Mouse (Mus musculus) stomach, embryonic 14.5 days (tissue): ENCODE data around the gene Stx11. TPM values are rescaled to one million over a fixed set of nuclear protein-coding genes. Genes with fewer than 3 reads are reported as not detected.

Experiments
- ATAC-seq: fragments of 200-750 bp; cut with Nextera tagmentation; 2 replicates; pipeline ENCODE4 v1.8.0; 2017; ENCODE audit warnings: low read depth, moderate TSS enrichment; ENCODE audit not compliant: insufficient number of reproducible peaks, insufficient read depth, low FRiP score
- H3K27ac ChIP-seq: fragments of 300-500 bp; sonication (generic); 2 replicates; pipeline ENCODE4 v1.5.1; 2014; ENCODE audit warnings: mild to moderate bottlenecking, low read length, moderate library complexity, mixed read lengths
- H3K27me3 ChIP-seq: fragments of 300-500 bp; sonication (generic); 2 replicates; pipeline ENCODE4 v1.6.1; 2014; ENCODE audit warnings: low read length, control low read depth, mixed read lengths; ENCODE audit not compliant: control insufficient read depth, insufficient read depth
- H3K36me3 ChIP-seq: fragments of 300-500 bp; sonication (generic); 2 replicates; pipeline ENCODE4 v1.6.1; 2014; ENCODE audit warnings: mild to moderate bottlenecking, control low read depth, low read length, moderate library complexity, mixed read lengths; ENCODE audit not compliant: control insufficient read depth, insufficient read depth
- H3K4me1 ChIP-seq: fragments of 300-500 bp; sonication (generic); 2 replicates; pipeline ENCODE4 v1.6.1; 2014; ENCODE audit warnings: low read length, control low read depth, mixed read lengths; ENCODE audit not compliant: control insufficient read depth, insufficient read depth
- H3K4me2 ChIP-seq: fragments of 300-500 bp; sonication (generic); replicated peaks from 2 replicates; pipeline ENCODE4 v1.6.1; 2014; ENCODE audit warnings: low read depth, low read length, control low read depth
- H3K4me3 ChIP-seq: fragments of 300-500 bp; sonication (generic); 2 replicates; pipeline ENCODE4 v1.5.1; 2014; ENCODE audit warnings: low read depth, low read length, control low read depth
- H3K9ac ChIP-seq: fragments of 300-500 bp; sonication (generic); replicated peaks from 2 replicates; pipeline ENCODE4 v1.6.1; 2014; ENCODE audit warnings: low read depth, mild to moderate bottlenecking, control low read depth, low read length, moderate library complexity, mixed read lengths
- H3K9me3 ChIP-seq: fragments of 300-500 bp; sonication (generic); 2 replicates; pipeline ENCODE4 v1.6.1; 2016; ENCODE audit warnings: low read depth, low read length, control low read depth; ENCODE audit not compliant: control insufficient read depth
- WGBS: fragments of 180-500 bp; shearing (Covaris S2); extraction: QIAGEN DNeasy Blood & Tissue Kit; methylation state at CpG from one replicate; pipeline ENCODE4 v1.1.7; 2014; 5-methylcytosine and 5-hydroxymethylcytosine counted together
- polyA plus RNA-seq: library from polyadenylated mRNA; unstranded; fragments of >200 nt; fragmentation: Nextera tagmentation; extraction: Ambion mirVana; gene quantifications from 2 replicates; pipeline ENCODE4 v1.2.1, GENCODE M21; 2014

The Stx11 gene
- polyA plus RNA-seq, 1 experiment from 2014 or later = 4.0 TPM

DNA sequence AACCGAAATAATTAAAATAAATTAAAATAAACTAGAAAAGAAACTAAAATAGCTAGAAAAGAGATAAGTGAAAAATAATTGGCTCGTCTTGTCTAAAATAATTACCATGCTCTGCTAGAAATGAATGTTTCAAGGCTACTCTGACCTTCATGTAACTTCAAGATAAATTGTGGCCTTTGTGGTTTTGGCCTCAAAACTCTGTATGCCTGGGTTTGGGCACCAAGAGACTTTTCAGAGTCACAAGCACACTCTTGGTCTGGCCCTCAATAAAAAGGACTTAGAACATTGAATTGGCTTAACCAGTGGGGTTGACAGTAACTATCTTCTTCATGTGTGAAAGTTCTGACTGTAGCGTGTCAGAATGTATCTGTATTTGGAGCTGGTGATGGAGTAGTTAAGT lies 16.5 kb downstream of the Stx11 start:
- 95% methylated on average over 3 of the region's 3 CpGs for whole genome bisulfite sequencing
- Histone ChIP-seq H3K27ac (no peak overlapping the region), H3K36me3 (no peaks in the 10 kb centered on the region), H3K9ac (no peak overlapping the region), H3K4me1 (no peaks in the 10 kb centered on the region), H3K9me3 (no peaks in the 10 kb centered on the region), H3K27me3 (no peaks in the 10 kb centered on the region), H3K4me2 (no peak overlapping the region), H3K4me3 (no peak overlapping the region)
- ATAC-seq = no peak

DNA sequence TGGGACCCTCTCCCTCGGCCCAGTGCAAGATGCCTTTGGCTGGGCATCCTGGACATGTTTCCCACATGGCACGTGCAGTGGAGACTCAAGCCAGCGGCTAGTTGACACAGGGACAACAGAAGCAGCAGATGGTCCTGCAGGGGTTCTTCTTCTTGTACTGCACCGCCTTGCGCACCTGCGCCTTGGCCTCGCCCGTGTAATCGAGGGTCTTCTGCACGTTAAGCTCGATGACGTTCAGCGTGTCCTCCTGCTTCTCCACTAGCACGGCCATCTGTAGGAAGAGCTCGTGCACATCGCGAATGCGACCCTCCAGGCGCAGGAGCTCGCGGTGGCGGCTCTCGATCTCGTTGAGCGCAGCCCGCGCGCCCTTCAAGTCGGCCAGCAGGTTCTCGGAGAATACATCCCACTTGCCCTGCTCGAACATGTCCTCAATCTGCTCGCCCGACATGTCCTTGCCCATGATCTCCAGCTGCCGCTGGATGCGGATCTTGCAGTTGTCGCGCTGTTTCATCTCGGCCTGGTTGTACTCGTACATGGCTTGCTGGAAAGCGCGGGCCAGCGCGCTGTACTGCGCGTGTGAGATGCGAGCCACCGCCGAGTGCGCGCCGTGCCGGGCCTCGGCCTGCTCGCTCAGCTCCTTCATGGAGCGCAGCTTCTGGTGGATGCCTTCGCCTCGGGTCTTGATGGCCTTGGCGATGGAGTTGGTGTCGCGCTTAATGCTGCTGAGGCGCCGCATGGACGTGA lies 22.9 kb downstream of the Stx11 start:
- H3K4me1 ChIP-seq = no peaks in the 10 kb centered on the region
- peak; percentile 75; the same call in 1 of the 2 replicates for ATAC-seq
- H3K36me3 ChIP-seq = no peaks in the 10 kb centered on the region
- no peak overlapping the region for H3K27ac ChIP-seq
- H3K4me3 ChIP-seq = peak overlapping the region; percentile 30
- H3K9ac ChIP-seq = peak overlapping the region; percentile 29; the same call in 1 of the 2 replicates
- no peaks in the 10 kb centered on the region for H3K9me3 ChIP-seq
- WGBS = 11% methylated on average over 63 of the region's 63 CpGs
- peak overlapping the region; percentile 43 for H3K4me2 ChIP-seq
- H3K27me3 ChIP-seq = peaks cover 7% of the 10 kb centered on the region; the same call in 1 of the 2 replicates

DNA sequence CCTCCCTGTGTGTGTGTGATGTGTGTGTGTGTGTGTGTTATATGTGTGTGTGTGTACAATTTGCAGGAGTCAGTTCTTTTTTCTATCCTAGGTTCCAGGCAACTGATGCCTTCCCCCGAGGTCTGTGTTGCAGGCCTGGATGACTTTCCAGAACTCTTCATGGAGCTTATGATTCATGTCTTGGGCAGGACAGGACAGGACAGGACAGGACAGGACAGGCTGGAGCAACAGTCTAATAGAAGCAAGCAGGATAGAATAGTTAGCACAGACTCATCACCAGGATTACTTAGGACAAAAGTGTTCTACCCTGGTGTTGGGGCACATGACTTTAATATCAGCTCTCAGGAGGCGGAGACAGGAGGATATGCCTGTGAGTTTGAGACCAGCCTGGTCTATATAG lies 25.3 kb downstream of the Stx11 start:
- 82% methylated on average over 2 of the region's 2 CpGs for WGBS

DNA sequence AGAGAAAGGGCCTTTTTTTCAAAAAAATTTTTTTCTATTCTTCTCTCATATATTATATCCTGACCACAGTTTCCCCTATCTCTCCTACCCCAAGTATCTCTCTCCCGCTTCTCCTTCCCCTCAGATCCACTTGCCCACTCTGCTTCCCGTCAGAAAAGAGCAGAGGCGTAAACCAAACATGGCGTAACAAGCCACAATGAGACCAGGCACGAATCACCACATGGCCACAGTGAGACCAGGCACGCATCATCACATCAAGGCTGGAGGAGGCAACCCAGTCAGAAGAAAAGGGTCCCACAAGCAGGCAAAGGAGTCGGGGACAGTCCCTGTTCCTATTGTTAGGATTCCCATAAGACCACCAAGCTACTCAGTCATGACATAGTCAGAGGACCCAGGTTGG lies 28.0 kb downstream of the Stx11 start:
- no peaks in the 10 kb centered on the region for H3K4me1 ChIP-seq
- ATAC-seq = no peak
- no peak overlapping the region for H3K9ac ChIP-seq
- H3K9me3 ChIP-seq = no peaks in the 10 kb centered on the region
- H3K4me3 ChIP-seq = no peak overlapping the region
- 0 out of 2 replicates have a peak, but pooled peaks cover 4% of the 10 kb centered on the region for H3K27me3 ChIP-seq
- H3K36me3 ChIP-seq = no peaks in the 10 kb centered on the region
- 88% methylated on average over 7 of the region's 7 CpGs for WGBS
- H3K4me2 ChIP-seq = no peak overlapping the region
- H3K27ac ChIP-seq = no peak overlapping the region

More for the DNA sequence above, 25.3 kb downstream of the Stx11 start:
- Histone ChIP-seq H3K9me3 (no peaks in the 10 kb centered on the region), H3K36me3 (no peaks in the 10 kb centered on the region), H3K27me3 (peaks cover 7% of the 10 kb centered on the region; the same call in 1 of the 2 replicates), H3K4me3 (no peak overlapping the region), H3K27ac (no peak overlapping the region), H3K9ac (no peak overlapping the region), H3K4me1 (no peaks in the 10 kb centered on the region), H3K4me2 (no peak overlapping the region)
- no peak for ATAC-seq

DNA sequence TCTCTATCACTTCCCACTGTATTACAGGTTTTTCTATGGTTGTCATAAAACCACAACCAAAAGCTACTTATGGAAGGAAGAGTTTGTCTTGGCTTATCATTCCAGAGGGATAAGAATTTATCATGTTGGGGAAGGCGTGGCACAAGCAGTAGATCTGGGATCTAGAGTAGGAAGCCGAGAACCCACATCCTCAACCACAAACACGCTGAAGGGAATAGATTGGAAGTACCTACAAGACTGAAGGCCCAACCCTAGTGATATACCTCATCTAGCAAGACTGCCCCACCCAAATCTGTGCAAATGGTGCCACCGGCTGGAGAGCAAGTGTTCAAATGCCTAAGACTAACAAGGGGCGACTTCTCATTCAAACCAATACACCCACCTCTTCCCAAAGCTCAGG lies 28.5 kb downstream of the Stx11 start:
- no peak for ATAC-seq
- no peak overlapping the region for H3K4me2 ChIP-seq
- 83% methylated on average over 5 of the region's 5 CpGs for WGBS
- H3K27me3 ChIP-seq = no peaks in the 10 kb centered on the region
- H3K9ac ChIP-seq = no peak overlapping the region
- no peak overlapping the region for H3K4me3 ChIP-seq
- no peak overlapping the region for H3K27ac ChIP-seq
- no peaks in the 10 kb centered on the region for H3K36me3 ChIP-seq
- no peaks in the 10 kb centered on the region for H3K4me1 ChIP-seq
- H3K9me3 ChIP-seq = no peaks in the 10 kb centered on the region

DNA sequence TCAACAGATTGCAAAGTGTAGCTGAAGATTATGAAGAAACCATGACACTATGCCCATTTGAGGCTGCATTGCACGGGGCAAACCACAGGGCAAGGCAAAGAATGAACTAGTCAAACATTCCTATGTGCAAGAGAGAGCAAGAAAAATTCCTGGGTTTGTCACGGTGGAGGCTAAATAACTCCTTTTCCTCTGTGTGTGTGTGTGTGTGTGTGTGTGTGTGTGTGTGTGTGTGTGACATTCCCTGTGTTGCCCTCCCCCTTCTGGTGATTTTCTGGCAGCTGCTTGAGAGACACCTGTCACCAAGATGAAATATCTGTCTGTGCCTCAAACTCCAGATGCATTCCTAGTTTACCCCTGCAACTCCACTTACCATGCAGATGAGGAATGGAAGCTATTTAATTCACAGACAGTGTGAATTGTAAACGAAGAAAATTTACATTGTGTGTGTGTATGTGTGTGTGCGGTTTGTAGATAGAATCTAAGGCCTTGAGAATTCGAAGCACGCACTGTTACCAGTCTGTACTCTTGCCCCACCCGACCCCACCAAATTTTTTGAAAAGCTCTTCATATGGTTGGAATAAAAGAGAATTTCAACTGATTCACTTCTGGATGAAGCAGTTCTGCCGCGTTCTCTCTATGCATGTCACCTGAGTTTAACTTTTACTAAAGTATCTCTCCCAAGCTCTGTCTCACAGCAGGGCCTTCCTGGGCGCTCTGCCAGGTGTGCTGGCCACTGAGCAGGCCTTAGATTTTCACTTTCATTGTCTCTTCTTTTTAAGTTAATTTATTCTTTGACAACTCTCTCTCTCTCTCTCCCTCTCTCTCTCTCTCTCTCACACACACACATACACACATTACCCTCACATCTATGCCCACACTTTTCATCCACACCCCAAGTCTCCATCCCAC lies 32.4 kb downstream of the Stx11 start:
- H3K4me3 ChIP-seq = no peak overlapping the region
- no peaks in the 10 kb centered on the region for H3K9me3 ChIP-seq
- no peaks in the 10 kb centered on the region for H3K36me3 ChIP-seq
- 45% methylated on average over 10 of the region's 10 CpGs for WGBS
- H3K9ac ChIP-seq = no peak overlapping the region
- H3K27me3 ChIP-seq = no peaks in the 10 kb centered on the region
- no peak overlapping the region for H3K27ac ChIP-seq
- no peak overlapping the region for H3K4me2 ChIP-seq
- ATAC-seq = no peak
- no peaks in the 10 kb centered on the region for H3K4me1 ChIP-seq

DNA sequence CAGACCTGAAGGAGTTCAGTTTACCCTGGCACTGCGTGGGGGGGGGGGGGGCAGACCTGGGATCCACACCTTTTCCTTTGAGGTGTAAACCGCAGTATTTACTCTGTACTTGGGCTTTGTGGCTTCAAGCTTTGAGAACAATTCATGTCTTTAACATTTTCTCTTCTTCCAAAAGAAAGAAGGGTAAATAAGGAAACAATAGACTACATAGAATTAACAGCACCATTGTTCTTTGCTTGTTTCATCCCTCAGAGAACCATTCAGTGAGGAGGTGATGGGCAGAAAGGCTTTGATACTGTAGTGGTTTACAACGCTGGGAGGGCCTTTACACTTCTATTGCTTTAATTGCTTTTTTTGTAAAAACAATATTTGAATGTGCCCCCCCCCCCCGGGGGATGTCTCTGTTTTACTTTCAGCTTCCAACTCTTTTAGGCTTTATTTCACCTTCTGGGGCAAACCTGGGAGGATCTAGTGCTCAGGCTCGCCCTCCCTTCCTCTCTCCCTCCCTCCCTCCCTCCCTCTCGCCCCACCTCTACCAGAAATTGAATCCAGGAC lies 33.7 kb downstream of the Stx11 start:
- Histone ChIP-seq H3K9me3 (no peaks in the 10 kb centered on the region), H3K36me3 (no peaks in the 10 kb centered on the region), H3K27ac (no peak overlapping the region), H3K4me1 (no peaks in the 10 kb centered on the region), H3K9ac (no peak overlapping the region), H3K4me3 (no peak overlapping the region), H3K27me3 (no peaks in the 10 kb centered on the region), H3K4me2 (no peak overlapping the region)
- no peak for ATAC-seq
- 39% methylated on average over 6 of the region's 6 CpGs for WGBS

DNA sequence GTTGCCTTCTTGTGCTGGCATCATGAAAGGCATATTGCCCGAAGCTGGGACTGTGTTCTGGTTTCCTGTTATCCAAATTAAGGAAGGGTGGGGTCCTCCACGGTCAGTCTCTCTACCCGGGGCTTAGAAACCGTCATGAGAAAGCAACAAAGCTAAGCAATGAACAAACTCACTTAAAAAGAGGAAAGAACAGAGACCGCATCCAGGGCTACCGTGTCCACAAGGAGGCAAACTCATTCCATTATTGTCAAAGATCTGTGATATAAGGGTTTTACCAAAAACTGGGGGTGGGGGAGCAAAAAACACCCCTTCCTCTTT lies 34.3 kb downstream of the Stx11 start:
- no peak overlapping the region for H3K27ac ChIP-seq
- no peaks in the 10 kb centered on the region for H3K9me3 ChIP-seq
- no peak overlapping the region for H3K9ac ChIP-seq
- H3K4me1 ChIP-seq = no peaks in the 10 kb centered on the region
- H3K36me3 ChIP-seq = no peaks in the 10 kb centered on the region
- no peaks in the 10 kb centered on the region for H3K27me3 ChIP-seq
- no peak overlapping the region for H3K4me2 ChIP-seq
- WGBS = 59% methylated on average over 6 of the region's 6 CpGs
- no peak for ATAC-seq
- no peak overlapping the region for H3K4me3 ChIP-seq
